Mouse (Mus musculus) C2C12 (cell line): ENCODE results near the gene Bbx.

Experiments
- CEBPB ChIP-seq: IDR thresholded peaks from one replicate; pipeline ENCODE4 v1.6.1; 2011; ENCODE audit warnings: low read depth, mild to moderate bottlenecking, control low read depth, moderate library complexity
- CTCF ChIP-seq: IDR thresholded peaks from one replicate; pipeline ENCODE4 v1.5.1; 2011; ENCODE audit not compliant: control insufficient read depth, insufficient read depth, insufficient read length
- FOSL1 ChIP-seq: IDR thresholded peaks from one replicate; pipeline ENCODE4 v1.8.0; 2011; ENCODE audit warnings: mild to moderate bottlenecking, low read length; ENCODE audit not compliant: poor library complexity, insufficient read depth, severe bottlenecking
- MAX ChIP-seq: IDR thresholded peaks from one replicate; pipeline ENCODE4 v1.6.1; 2011; ENCODE audit warnings: mild to moderate bottlenecking, control low read depth
- MYOD1 ChIP-seq: IDR thresholded peaks from one replicate; pipeline ENCODE4 v1.6.1; 2011; ENCODE audit warnings: low read depth; ENCODE audit not compliant: control insufficient read depth, insufficient read length
- MYOG ChIP-seq: IDR thresholded peaks from one replicate; pipeline ENCODE4 v1.6.1; 2011; ENCODE audit not compliant: control insufficient read depth, insufficient read length; ENCODE audit errors: extremely low read depth
- USF1 ChIP-seq: IDR thresholded peaks from one replicate; pipeline ENCODE4 v1.6.1; 2011; ENCODE audit warnings: low read depth, mild to moderate bottlenecking, control low read depth, moderate library complexity

DNA sequence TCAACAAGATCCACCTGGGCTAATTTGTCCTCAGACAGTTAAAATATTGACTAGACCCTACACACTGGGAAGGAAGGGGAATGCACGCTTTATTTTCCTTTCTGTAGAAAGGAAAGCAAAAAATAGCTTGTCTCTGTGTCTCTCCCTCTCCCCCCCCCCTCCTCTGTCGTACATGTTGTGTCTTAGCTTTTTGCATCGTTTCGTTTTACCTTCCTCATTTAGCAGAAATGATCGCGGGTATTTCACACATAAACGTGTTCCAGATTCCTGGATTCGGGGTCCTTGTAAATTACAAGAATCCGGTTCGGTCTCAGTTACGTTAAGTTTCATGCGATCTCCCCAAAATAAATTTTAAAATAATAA, 1.7 kb downstream of the Bbx start:
- TF ChIP-seq CTCF (no peak), USF1 (no peak), CEBPB (no peak), MYOD1 (no peak), MAX (no peak), MYOG (no peak), FOSL1 (no peak)
